22 mouse cellular contexts compared by ENCODE assay signal in the genomic region with DNA sequence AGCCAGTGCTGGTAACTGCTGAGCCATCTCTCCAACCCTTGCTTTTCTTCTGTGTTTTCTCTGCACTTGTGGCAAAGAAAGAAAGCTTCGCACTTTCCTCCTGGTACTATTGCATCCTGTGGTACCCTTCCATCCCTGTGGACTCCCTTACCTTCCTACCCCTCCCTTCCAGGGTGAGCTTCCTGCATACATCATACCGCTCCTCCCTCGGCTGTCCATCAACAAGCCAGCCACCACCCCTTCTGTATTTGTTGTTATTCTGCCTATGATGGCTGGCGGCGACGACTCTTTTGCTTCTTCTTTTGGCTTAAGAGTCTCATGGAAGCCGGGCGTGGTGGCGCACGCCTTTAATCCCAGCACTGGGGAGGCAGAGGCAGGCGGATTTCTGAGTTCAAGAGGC. TPM values are rescaled to one million over a fixed set of nuclear protein-coding genes. Genes with fewer than 3 reads are reported as not detected.
A peak's percentile ranks its signal among the peaks of the same experiment; 100 is the strongest.
DNase-seq lines count a peak whose midpoint lies in the region; TF ChIP-seq lines count a peak whose summit lies in the region.
"Had no signal": no experiment of that assay in that cellular context is flagged by ENCODE, and none has a peak within 500 bp of the region (broad histone marks: within the 10 kb centered on the region; RNA-seq: fewer than 3 reads in every experiment).

No protein-coding gene starts in this region.

- TF ChIP-seq CTCF in E14TG2a.4 (conservative IDR thresholded peaks at IDR 0.05; ENCODE audit: low read length) (no peak), ES-Bruce4 (IDR thresholded peaks at IDR 0.05; ENCODE audit: low read depth, low read length) (no peak)

- TF ChIP-seq EP300 in ES-Bruce4 (IDR thresholded peaks at IDR 0.05; ENCODE audit: insufficient read depth, low read depth, low read length), result no peak

- H3K36me3 ChIP-seq in E14TG2a.4 (ENCODE audit: insufficient read depth, low read length), result peaks cover 5% of the 10 kb centered on the region
- no peaks in the 10 kb centered on the region for H3K36me3 ChIP-seq in ES-Bruce4 (ENCODE audit: control insufficient read depth, insufficient read depth, low read length, poor library complexity, severe bottlenecking)
- H3K36me3 ChIP-seq in ES-E14 (ENCODE audit: control insufficient read depth, insufficient read depth, low read length, poor library complexity, severe bottlenecking), result no peaks in the 10 kb centered on the region; the same call in 1 of the 2 replicates

- H3K9me3 ChIP-seq in E14TG2a.4 (ENCODE audit: low read length) (no peaks in the 10 kb centered on the region), ES-Bruce4 (replicated peaks; ENCODE audit: control insufficient read depth, insufficient read depth, low read length, poor library complexity, severe bottlenecking) (no peaks in the 10 kb centered on the region), ES-E14 (ENCODE audit: control insufficient read depth, insufficient read depth, low read depth, low read length) (no peaks in the 10 kb centered on the region)
- H3K9me3 ChIP-seq: embryonic facial prominence, embryonic 13.5 days; embryonic facial prominence, embryonic 15.5 days; forebrain, embryonic 10.5 days; forebrain, embryonic 12.5 days had no signal

- in situ Hi-C loops in ES-E14 (cut with MboI; ENCODE audit: low sequenced_read_pairs in 2 of 2, unreplicated experiment in 2 of 2), result no loop called here

- H3K4me1 ChIP-seq in E14TG2a.4 (replicated peaks; ENCODE audit: low read depth, low read length) (peaks cover 36% of the 10 kb centered on the region), ES-Bruce4 (ENCODE audit: control insufficient read depth, insufficient read depth, low read length) (no peaks in the 10 kb centered on the region), ES-E14 (ENCODE audit: control insufficient read depth in 2 of 2, insufficient read depth in 2 of 2, low read length in 2 of 2, poor library complexity in 1 of 2) (peaks cover 2 to 9% of the 10 kb centered on the region in 2 experiments; a peak in 1 of 4 replicates)
- H3K4me1 ChIP-seq: embryonic facial prominence, embryonic 13.5 days; embryonic facial prominence, embryonic 15.5 days; forebrain, embryonic 10.5 days; forebrain, embryonic 12.5 days had no signal

- H3K4me3 ChIP-seq in E14TG2a.4 (replicated peaks; ENCODE audit: low read length) (peak overlapping the region; percentile 67), ES-Bruce4 (ENCODE audit: low read depth, low read length) (peak overlapping the region; percentile 31), ES-E14 (ENCODE audit: insufficient read depth in 1 of 2, low read depth in 1 of 2, low read length in 2 of 2, poor library complexity in 1 of 2, severe bottlenecking in 1 of 2) (peak overlapping the region; percentile 56 to 57)
- H3K4me3 ChIP-seq: embryonic facial prominence, embryonic 13.5 days; embryonic facial prominence, embryonic 15.5 days; erythroblast, embryonic 14.5 days; forebrain, embryonic 10.5 days; forebrain, embryonic 12.5 days had no signal

- H3K27ac ChIP-seq in ES-Bruce4 (ENCODE audit: insufficient read depth, low read length), result peak overlapping the region; percentile 8
- no peak overlapping the region; the same call in 1 of the 2 replicates for H3K27ac ChIP-seq in ES-E14 (ENCODE audit: insufficient read depth, low read depth, low read length, poor library complexity, severe bottlenecking)
- H3K27ac ChIP-seq: embryonic facial prominence, embryonic 13.5 days; embryonic facial prominence, embryonic 15.5 days; forebrain, embryonic 10.5 days; forebrain, embryonic 12.5 days had no signal

- H3K9ac ChIP-seq in ES-Bruce4 (ENCODE audit: low read depth, poor library complexity, severe bottlenecking) (peak overlapping the region; percentile 52), ES-E14 (ENCODE audit: insufficient read depth, low read depth, low read length, poor library complexity, severe bottlenecking) (peak overlapping the region; percentile 28; the same call in 1 of the 2 replicates)
- H3K9ac ChIP-seq: embryonic facial prominence, embryonic 13.5 days; embryonic facial prominence, embryonic 15.5 days; forebrain, embryonic 12.5 days had no signal

- no peak for TF ChIP-seq POLR2A in ES-Bruce4 (IDR thresholded peaks at IDR 0.05; ENCODE audit: insufficient read depth, low read length)

- no peak for DNase-seq in ES-E14 (ENCODE audit: low read depth, low spot score)
- DNase-seq in ZHBTc4 (ENCODE audit: low read depth, low spot score), result peak; percentile 58
- no peak for DNase-seq in retina, postnatal 1 day
- DNase-seq in right cerebral cortex, postnatal 10 days (ENCODE audit: low spot score in 2 of 2), result no peak
- no peak for DNase-seq in left cerebral cortex, adult 8-10 months (ENCODE audit: low spot score in 2 of 2)
- DNase-seq: adrenal gland, adult 2 months; adrenal gland, postnatal 10 days; adrenal gland, postnatal 25 days; cerebellum, adult 11 months; cerebellum, adult 18-20 months; cerebellum, adult 8-10 months; cerebellum, adult 9-11 months; cerebellum, postnatal 14 days; cerebellum, postnatal 36 days; embryo, embryonic 11 days had no signal

- H3K27me3 ChIP-seq in E14TG2a.4 (ENCODE audit: insufficient read depth, low read length) (no peaks in the 10 kb centered on the region), ES-Bruce4 (ENCODE audit: control insufficient read depth, insufficient read depth, low read length, poor library complexity, severe bottlenecking) (no peaks in the 10 kb centered on the region)
- H3K27me3 ChIP-seq: embryonic facial prominence, embryonic 13.5 days; embryonic facial prominence, embryonic 15.5 days; forebrain, embryonic 12.5 days had no signal

TF ChIP-seq in ES-E14, 5 proteins besides CTCF, POLR2A, EP300 and RAD21:
- TF ChIP-seq ZNF384 (IDR thresholded peaks at IDR 0.05; ENCODE audit: low read depth, low read length) (no peak), CHD2 (IDR thresholded peaks at IDR 0.05; ENCODE audit: low read depth, low read length) (no peak), HCFC1 (IDR thresholded peaks at IDR 0.05; ENCODE audit: borderline replicate concordance, insufficient read depth, low read length) (no peak), MAFK (IDR thresholded peaks at IDR 0.05; ENCODE audit: insufficient read depth, low read depth, low read length) (no peak), ZC3H11A (IDR thresholded peaks at IDR 0.05; ENCODE audit: borderline replicate concordance, low read depth, low read length) (no peak)
TF ChIP-seq in ES-E14: peak in this region for 0.

RNA-seq across cellular contexts. Expression of a gene that starts 12.2 kb away (rescaled TPM):
- polyA plus RNA-seq in ES-Bruce4 (2011; ENCODE audit: insufficient read depth, insufficient read length, low read depth, missing spikeins), result 337 and 340 TPM in 2 replicates
- total RNA-seq in ES-E14 (2012; rRNA removed), result 738 and 874 TPM in 2 replicates
- total RNA-seq in left cerebral cortex, adult 8-10 months (2022), result 100 to 1,000 TPM; 416 to 428 (median 423) TPM

RNA-seq across cellular contexts. Expression of a gene that starts 20.4 kb away (rescaled TPM):
- 12.9 and 13.1 TPM in 2 replicates for polyA plus RNA-seq in ES-Bruce4 (2011; ENCODE audit: insufficient read depth, insufficient read length, low read depth, missing spikeins)
- total RNA-seq in ES-E14 (2012; rRNA removed), result 15.7 and 16.6 TPM in 2 replicates
- total RNA-seq in left cerebral cortex, adult 8-10 months (2022), result 1 to 10 TPM; 6.9 to 9.6 (median 7.9) TPM

RNA-seq across cellular contexts. Expression of a gene that starts 23.3 kb away (rescaled TPM):
- 5.4 and 6.1 TPM in 2 replicates for polyA plus RNA-seq in ES-Bruce4 (2011; ENCODE audit: insufficient read depth, insufficient read length, low read depth, missing spikeins)
- total RNA-seq in ES-E14 (2012; rRNA removed), result 6.4 and 7.2 TPM in 2 replicates
- 10 to 100 TPM; 16.7 to 20.4 (median 17.8) TPM for total RNA-seq in left cerebral cortex, adult 8-10 months (2022)
- polyA plus RNA-seq: erythroblast, embryonic 14.5 days had no signal

RNA-seq across cellular contexts. Expression of a gene that starts 28.3 kb away (rescaled TPM):
- 58.6 and 61.0 TPM in 2 replicates for polyA plus RNA-seq in ES-Bruce4 (2011; ENCODE audit: insufficient read depth, insufficient read length, low read depth, missing spikeins)
- total RNA-seq in ES-E14 (2012; rRNA removed), result 156 and 213 TPM in 2 replicates
- total RNA-seq in left cerebral cortex, adult 8-10 months (2022), result 10 to 100 TPM; 18.2 to 23.0 (median 21.9) TPM

RNA-seq across cellular contexts. Expression of a gene that starts 33.2 kb away (rescaled TPM):
- polyA plus RNA-seq in ES-Bruce4 (2011; ENCODE audit: insufficient read depth, insufficient read length, low read depth, missing spikeins), result 1.3 and 4.3 TPM in 2 replicates
- total RNA-seq in ES-E14 (2012; rRNA removed), result 1.1 and 2.9 TPM in 2 replicates
- total RNA-seq in left cerebral cortex, adult 8-10 months (2022), result 1 to 10 TPM; 2.5 to 3.5 (median 3.2) TPM
- polyA plus RNA-seq: erythroblast, embryonic 14.5 days had no signal
